Mouse (Mus musculus): ENCODE data around the gene Dll4. TPM values are rescaled to one million over a fixed set of nuclear protein-coding genes. Genes with fewer than 3 reads are reported as not detected.

The Dll4 gene
- total and polyA plus RNA-seq, 3 experiments = 0.18 TPM; not detected in 2

- Histone ChIP-seq H3K79me2 (ENCODE audit: control insufficient read depth, insufficient read depth, low read length, poor library complexity) (peaks cover 2% of the 10 kb centered on the region), H3K9ac (ENCODE audit: control insufficient read depth, low read depth, low read length, poor library complexity, severe bottlenecking) (no peak overlapping the region), H3K9me3 (replicated peaks; ENCODE audit: insufficient read depth, low read length) (no peaks in the 10 kb centered on the region), H3K4me1 (ENCODE audit: control insufficient read depth in 1 of 2, insufficient read depth in 2 of 2, low read length in 2 of 2) (peaks cover 10 to 27% of the 10 kb centered on the region in 2 experiments), H3K27me3 (ENCODE audit: control insufficient read depth in 1 of 2, insufficient read depth in 2 of 2, low read length in 2 of 2) (no peaks in the 10 kb centered on the region), H3K4me3 (ENCODE audit: control insufficient read depth in 1 of 2, insufficient read depth in 1 of 2, low read depth in 2 of 2, low read length in 2 of 2) (no peak overlapping the region), H3K27ac (ENCODE audit: control insufficient read depth, low read depth, low read length) (no peak overlapping the region), H3K36me3 (ENCODE audit: control insufficient read depth in 1 of 2, insufficient read depth in 2 of 2, low read length in 2 of 2) (peaks cover 2 to 11% of the 10 kb centered on the region in 2 experiments; a peak in 3 of 4 replicates)
- DNase-seq (ENCODE audit: low read depth, low spot score) = peak; percentile 22
- TF ChIP-seq EP300 (IDR thresholded peaks at IDR 0.05; ENCODE audit: low read depth in 1 of 2, low read length in 2 of 2) (no peak), RAD21 (IDR thresholded peaks at IDR 0.05; ENCODE audit: low read depth, low read length) (no peak), E2F4 (IDR thresholded peaks at IDR 0.05; ENCODE audit: borderline replicate concordance, low read depth, low read length) (no peak), ELF1 (IDR thresholded peaks at IDR 0.05; ENCODE audit: low read depth, low read length) (no peak), ZNF384 (IDR thresholded peaks at IDR 0.05; ENCODE audit: low read depth, low read length) (no peak), CHD1 (IDR thresholded peaks at IDR 0.05; ENCODE audit: low read depth, low read length) (no peak), CTCF (IDR thresholded peaks at IDR 0.05 in 2 of 3, conservative IDR thresholded peaks at IDR 0.05 in 1 of 3; ENCODE audit: control insufficient read depth in 1 of 3, insufficient read depth in 1 of 3, low read depth in 2 of 3, low read length in 3 of 3, poor library complexity in 1 of 3, severe bottlenecking in 1 of 3) (no peak), TAL1 (IDR thresholded peaks at IDR 0.05; ENCODE audit: low read length) (no peak), NELFE (IDR thresholded peaks at IDR 0.05; ENCODE audit: low read depth, low read length) (no peak), TBP (IDR thresholded peaks at IDR 0.05; ENCODE audit: low read depth, low read length) (no peak), POLR2A (IDR thresholded peaks at IDR 0.05; ENCODE audit: control insufficient read depth in 1 of 2, insufficient read depth in 1 of 2, low read depth in 1 of 2, low read length in 2 of 2, poor library complexity in 1 of 2) (no peak), KAT2A (conservative IDR thresholded peaks at IDR 0.05; ENCODE audit: low read depth, low read length) (no peak), ZMIZ1 (IDR thresholded peaks at IDR 0.05; ENCODE audit: low read depth, low read length) (no peak), GABPA (IDR thresholded peaks at IDR 0.05; ENCODE audit: low read depth, low read length) (no peak), UBTF (IDR thresholded peaks at IDR 0.05; ENCODE audit: borderline replicate concordance, insufficient read depth, low read depth, low read length) (no peak), POLR2AphosphoS2 (IDR thresholded peaks at IDR 0.05; ENCODE audit: low read length) (no peak), RCOR1 (IDR thresholded peaks at IDR 0.05; ENCODE audit: low read depth, low read length) (no peak), ZC3H11A (IDR thresholded peaks at IDR 0.05; ENCODE audit: low read depth, low read length) (no peak), HCFC1 (IDR thresholded peaks at IDR 0.05; ENCODE audit: low read depth, low read length) (no peak), MEF2A (IDR thresholded peaks at IDR 0.05; ENCODE audit: extremely low read depth, insufficient replicate concordance, low read depth, low read length, poor library complexity, severe bottlenecking) (no peak)
These were observed 31.2 kb downstream of the Dll4 start for GRCm38 (mm10) chr2:119356805-119357204.

GRCm38 (mm10) chr2:119358249-119358648 lies 32.7 kb downstream of the Dll4 start:
- Histone ChIP-seq H3K27me3 (ENCODE audit: control insufficient read depth in 1 of 2, insufficient read depth in 2 of 2, low read length in 2 of 2) (no peaks in the 10 kb centered on the region), H3K79me2 (ENCODE audit: control insufficient read depth, insufficient read depth, low read length, poor library complexity) (no peaks in the 10 kb centered on the region), H3K9me3 (replicated peaks; ENCODE audit: insufficient read depth, low read length) (no peaks in the 10 kb centered on the region), H3K9ac (ENCODE audit: control insufficient read depth, low read depth, low read length, poor library complexity, severe bottlenecking) (no peak overlapping the region), H3K4me3 (ENCODE audit: control insufficient read depth in 1 of 2, insufficient read depth in 1 of 2, low read depth in 2 of 2, low read length in 2 of 2) (peak overlapping the region in 1 of 2 experiments; percentile 18; a peak in 1 of 4 replicates), H3K4me1 (ENCODE audit: control insufficient read depth in 1 of 2, insufficient read depth in 2 of 2, low read length in 2 of 2) (peaks cover 9 to 18% of the 10 kb centered on the region in 2 experiments), H3K36me3 (ENCODE audit: control insufficient read depth in 1 of 2, insufficient read depth in 2 of 2, low read length in 2 of 2) (peaks cover 0 to 11% of the 10 kb centered on the region in 2 experiments; a peak in 3 of 4 replicates), H3K27ac (ENCODE audit: control insufficient read depth, low read depth, low read length) (peak overlapping the region; percentile 76)
- TF ChIP-seq ETS1 (IDR thresholded peaks at IDR 0.05; ENCODE audit: low read depth, low read length) (peak; percentile 84), CHD2 (IDR thresholded peaks at IDR 0.05; ENCODE audit: low read length) (no peak), MAX (IDR thresholded peaks at IDR 0.05; ENCODE audit: low read length) (peak; percentile 36; the same call in 1 of the 2 replicates), POLR2AphosphoS5 (IDR thresholded peaks at IDR 0.05; ENCODE audit: borderline replicate concordance, low read depth, low read length) (no peak), MXI1 (IDR thresholded peaks at IDR 0.05; ENCODE audit: low read depth, low read length) (peak; percentile 46; the same call in 1 of the 2 replicates), GABPA (IDR thresholded peaks at IDR 0.05; ENCODE audit: low read depth, low read length) (0 out of 2 replicates have a peak, but pooled peaks have one; percentile 54), MYC (IDR thresholded peaks at IDR 0.05; ENCODE audit: low read depth, low read length) (peak; percentile 60; the same call in 1 of the 2 replicates), SMC3 (IDR thresholded peaks at IDR 0.05; ENCODE audit: low read depth, low read length) (no peak), SIN3A (IDR thresholded peaks at IDR 0.05; ENCODE audit: low read length) (no peak), MAFK (IDR thresholded peaks at IDR 0.05; ENCODE audit: borderline replicate concordance, low read depth, low read length) (peak; percentile 62; the same call in 1 of the 2 replicates), ELF1 (IDR thresholded peaks at IDR 0.05; ENCODE audit: low read depth, low read length) (no peak), EP300 (IDR thresholded peaks at IDR 0.05; ENCODE audit: low read depth in 1 of 2, low read length in 2 of 2) (peak in 1 of 2 experiments; percentile 51; a peak in 1 of 4 replicates), MAZ (IDR thresholded peaks at IDR 0.05; ENCODE audit: low read depth, low read length) (no peak), CTCF (IDR thresholded peaks at IDR 0.05 in 2 of 3, conservative IDR thresholded peaks at IDR 0.05 in 1 of 3; ENCODE audit: control insufficient read depth in 1 of 3, insufficient read depth in 1 of 3, low read depth in 2 of 3, low read length in 3 of 3, poor library complexity in 1 of 3, severe bottlenecking in 1 of 3) (no peak), TBP (IDR thresholded peaks at IDR 0.05; ENCODE audit: low read depth, low read length) (0 out of 2 replicates have a peak, but pooled peaks have one; percentile 35)
- peak; percentile 81 for DNase-seq (ENCODE audit: low read depth, low spot score)

Data from MEL (cell line).